Mouse (Mus musculus) kidney, adult 11 months (tissue): Measurements from ENCODE around the gene Tmem207.
A peak's percentile ranks its signal among the peaks of the same experiment; 100 is the strongest.
"Not testable (repeated sequence)": the region's sequence is repeated elsewhere in the genome, so short reads cannot be mapped to it uniquely, and the experiment has no call there.

Experiments
- DNase-seq: peaks from one replicate; pipeline ENCODE4 v3.0.0; 2022

The Tmem207 gene

DNA sequence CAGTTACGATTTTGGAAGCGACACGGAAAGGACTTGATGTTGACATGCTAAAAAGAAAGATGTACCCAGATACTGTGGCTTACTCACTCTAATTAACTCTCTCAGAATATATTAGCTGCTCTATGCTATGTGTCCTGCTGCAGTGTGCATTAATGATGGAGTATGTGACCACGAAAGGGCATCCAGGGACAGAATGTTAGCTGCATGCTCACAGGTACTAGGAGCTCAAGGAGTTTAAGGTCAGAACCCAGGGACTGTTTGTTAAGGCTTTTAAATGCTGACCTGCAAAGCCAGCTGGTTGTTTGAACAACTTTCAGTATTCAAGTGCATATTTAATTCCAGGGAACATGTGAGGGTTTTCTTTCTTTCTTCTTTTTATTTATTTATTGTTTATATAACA, at the start of gene Tmem207:
Gene Tmem207 (minus strand): TSS at position 101 of the 400 bp plus-strand sequence.
- peak; percentile 9 for DNase-seq

DNA sequence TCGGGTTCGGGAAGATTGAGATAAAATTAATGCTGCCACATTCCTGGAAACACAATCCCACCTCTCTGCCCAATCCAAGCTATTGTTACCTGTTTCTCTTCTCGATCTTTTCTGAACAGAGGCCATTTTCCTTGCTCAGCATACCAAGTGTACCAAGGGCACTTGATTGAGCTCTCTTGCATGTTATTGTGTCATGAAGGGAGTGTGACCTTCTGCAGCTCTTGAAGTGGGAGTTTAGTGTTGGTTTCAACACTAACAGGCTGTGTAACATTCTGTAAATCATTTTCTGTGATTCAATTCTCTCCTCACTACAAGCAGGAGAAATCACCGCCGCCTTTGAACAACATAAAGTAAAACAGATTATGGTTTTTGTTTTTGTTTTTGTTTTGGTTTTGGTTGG, 47.6 kb upstream of the Tmem207 start:
- no peak for DNase-seq

DNA sequence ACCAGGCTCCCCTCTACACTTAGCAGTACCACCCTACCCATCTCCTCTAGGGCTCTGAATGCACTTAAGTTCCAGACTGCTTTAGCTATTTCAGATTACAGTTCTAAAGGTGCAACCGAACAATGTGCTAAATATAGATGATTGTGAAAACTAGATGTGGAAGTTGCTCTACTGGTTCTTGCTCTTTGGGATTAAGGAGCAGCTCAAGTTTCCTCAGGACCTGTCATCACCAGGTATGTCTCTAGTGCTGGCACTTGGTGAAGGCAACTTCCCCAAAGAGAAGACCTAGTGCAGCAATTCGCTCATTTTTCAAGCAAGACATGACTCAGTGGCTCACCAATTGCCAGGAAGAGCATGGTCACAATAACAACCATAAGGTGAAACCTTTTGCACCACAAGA, 45.3 kb upstream of the Tmem207 start:
- DNase-seq, result no peak

DNA sequence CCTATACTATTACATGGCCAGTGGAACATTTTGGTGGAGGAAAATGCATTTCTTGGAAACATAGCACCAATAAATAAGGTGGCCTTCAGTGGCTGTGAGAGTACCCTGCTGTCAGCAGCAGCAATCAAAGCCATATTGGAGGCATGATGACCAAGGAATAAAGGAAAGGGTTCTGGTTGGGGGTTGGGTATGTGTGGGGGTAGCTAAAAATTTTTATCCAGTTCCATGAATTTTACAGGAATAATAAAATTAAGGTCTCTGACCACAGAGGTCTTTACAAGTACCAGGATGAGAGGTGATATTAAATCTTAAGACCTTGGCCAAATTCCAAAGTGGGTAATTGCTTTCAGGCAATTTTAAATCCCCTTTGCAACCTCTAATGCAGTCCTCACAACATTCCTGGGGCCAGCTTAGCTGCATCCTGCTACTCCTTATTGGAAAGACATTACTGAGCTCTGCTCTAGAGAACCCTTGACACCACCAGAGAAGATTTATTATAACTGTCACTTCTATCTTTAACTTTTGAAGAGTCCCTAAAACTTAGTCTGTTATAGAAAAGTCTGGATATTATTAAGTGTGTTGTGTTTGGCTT, 42.9 kb upstream of the Tmem207 start:
- DNase-seq, result no peak

DNA sequence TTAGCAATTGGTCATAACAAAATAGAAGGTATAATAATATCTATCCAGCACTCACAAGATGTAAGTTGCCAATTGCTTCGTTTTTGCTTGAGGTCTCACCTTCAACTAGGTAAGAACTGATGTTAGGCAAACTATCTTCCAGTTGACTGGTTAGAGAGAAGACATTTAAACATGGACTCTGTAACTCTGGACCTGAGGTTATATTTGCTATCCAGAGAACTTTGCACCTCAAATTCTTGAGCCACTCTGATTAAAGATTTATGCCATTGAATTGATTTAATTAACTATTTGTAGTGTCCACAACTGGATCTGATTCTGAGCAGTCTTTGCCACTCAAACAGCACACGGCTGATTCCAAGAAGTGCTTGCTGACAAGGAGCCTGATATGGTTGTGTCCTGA, 36.2 kb upstream of the Tmem207 start:
- no peak for DNase-seq

DNA sequence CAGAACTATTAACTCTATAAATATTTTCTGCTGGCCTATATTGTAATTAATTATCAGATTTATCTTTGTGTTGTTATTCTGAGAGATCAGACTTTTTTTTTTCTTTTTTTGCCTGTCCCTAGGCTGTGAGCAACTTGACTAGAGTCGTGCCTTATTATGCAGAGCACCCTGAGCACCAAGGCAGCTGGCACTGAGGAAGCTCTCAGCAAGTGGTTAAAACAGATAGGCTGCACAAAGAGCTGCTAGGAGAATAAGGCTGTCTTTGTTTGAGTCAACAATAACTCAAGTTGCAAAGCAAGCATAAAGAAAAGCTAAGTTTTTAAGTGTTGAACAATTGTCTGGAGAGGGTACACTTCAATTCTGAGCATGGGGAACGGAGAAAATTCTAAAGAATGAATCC, 35.2 kb upstream of the Tmem207 start:
- DNase-seq, result no peak

DNA sequence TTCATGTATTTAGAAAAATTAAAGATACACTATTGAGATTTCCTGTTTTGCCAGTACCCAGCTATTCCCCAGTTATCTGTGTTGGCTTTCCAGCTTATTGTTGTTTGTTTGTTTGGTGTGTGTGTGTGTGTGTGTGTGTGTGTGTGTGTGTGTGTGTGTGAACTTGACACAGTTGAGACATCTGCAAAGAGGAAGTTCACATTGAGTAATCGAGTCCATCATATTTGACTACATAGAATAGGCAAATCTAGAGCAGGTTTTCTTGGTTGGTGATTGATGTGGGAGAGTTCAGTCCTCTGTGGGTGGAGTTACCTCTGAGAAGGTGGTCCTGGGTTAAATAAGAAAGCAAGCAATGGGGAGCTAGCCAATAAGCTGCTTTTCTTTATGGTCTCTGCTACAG, 32.2 kb upstream of the Tmem207 start:
- no peak for DNase-seq

DNA sequence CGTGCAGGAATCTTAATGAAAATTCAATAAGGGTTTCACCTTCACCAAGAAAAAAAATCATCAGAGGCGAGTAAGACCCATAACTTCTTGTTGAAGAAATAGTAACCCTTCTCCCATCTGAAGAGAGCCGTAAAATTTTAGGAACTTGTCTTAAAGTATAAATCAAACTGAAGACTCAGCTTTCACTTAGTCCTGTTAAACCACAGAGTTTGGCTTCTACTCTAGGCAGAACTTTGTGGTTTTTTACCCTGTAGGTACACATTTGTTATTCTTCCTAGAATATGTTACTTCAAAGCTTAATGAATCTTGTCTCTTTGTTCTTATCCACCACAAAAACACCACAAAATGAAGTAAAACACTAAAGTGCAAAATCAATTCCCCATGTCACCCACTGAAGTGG, 25.7 kb upstream of the Tmem207 start:
- DNase-seq, result no peak

DNA sequence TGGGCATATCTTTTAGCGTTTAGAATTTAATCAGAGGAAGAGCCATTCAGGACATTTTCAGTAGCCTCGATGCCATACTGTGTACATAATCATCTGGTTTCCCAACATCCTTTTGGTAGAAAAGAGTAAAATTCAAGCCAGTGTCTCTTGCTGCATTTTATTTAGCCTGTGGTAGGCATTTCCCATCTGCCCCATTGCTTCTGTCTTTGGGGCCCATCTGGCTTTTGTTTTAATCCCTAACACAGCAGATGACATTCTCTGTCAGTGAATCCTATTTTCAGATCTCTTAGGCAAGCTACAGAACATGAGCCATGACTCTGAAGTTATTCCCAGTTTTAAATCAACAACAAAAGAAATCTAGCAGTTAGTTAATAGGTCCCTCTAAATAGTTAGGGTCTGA, 22.7 kb upstream of the Tmem207 start:
- DNase-seq, result no peak

DNA sequence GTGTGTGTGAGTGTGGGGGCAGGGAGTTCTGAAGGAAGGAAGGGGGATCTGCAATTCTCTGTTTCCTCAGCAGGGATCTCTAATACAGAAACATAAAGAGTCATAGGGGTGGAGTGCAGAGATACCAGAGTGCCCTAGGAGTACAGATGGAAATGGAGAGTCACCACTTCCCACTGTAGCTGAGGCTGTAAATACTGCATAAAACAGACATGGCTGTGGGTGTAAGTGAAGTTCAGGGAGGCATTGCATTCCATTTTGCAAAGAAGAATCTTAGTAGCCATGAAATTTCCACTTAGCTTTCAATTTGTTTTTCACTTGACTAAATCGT, 20.3 kb upstream of the Tmem207 start:
- DNase-seq, result no peak

DNA sequence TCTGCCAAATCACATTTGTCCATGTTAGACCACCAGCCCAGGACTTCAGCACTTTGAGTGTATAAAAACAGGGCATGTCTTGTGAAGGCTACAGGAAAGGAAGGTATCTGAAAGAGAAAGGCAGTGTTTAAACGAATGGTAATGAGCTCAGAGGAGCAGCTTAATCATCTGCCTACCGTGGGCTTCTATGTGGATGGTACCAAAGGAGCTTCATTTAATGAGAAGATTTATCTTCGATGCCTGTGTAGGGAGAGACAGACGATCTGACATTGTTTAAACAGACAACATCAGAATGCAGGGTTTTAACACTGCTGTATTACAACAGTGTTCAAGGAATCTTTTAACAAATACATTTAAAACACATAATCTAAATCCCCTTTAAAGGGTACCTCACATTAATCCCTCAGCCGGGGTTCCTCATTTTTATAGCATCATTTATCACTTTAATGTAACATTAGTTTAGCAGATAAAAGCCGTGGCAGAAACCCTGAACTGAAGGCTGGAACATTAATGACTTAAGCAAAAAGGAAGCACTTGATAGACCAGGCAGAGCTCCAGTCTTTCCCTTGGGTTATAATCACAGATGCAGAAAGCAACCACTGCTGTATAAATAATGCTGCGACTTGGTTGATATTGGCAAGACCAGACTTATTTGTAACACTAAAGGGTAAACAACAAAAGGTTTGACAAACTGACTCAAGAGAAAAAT, 19.8 kb upstream of the Tmem207 start:
- DNase-seq, result no peak

DNA sequence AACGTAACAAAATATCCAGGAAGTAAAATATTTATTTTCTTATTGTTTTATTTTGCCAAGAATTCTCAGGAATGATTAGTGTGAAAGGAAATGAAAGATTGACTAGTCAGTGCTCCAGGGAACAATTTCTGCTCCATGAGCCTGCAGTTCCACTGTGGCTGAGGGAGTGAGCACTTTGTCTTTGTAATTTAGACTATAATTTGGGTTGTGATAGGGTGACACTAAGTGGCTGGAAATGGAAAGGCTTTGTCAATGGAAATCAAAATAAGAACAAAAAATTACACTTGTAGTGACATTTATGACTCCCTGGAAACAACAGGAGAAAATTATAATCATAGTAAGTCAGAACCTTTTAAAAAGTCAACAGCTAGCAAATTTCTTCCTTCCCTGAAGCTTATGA, 5.7 kb upstream of the Tmem207 start:
- DNase-seq, result no peak

DNA sequence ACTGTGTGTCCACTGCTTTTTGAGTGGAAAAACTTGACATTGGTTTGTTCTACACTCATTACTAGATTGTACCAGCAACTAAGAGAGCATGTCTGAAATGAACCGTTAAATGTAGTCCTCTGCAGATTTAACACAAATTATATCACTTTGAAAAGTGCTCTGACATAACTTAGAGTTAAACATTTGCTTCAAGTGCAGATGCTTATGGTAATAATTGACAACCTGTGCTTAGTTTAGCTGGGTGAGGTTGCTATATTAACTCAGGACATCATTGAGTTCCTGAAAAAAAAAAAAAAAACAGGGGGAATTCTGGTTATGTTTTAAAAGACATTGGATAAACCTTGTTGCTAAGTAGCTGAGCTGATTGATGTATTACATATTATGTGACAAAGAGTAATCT, 3.9 kb upstream of the Tmem207 start:
- DNase-seq, result no peak

DNA sequence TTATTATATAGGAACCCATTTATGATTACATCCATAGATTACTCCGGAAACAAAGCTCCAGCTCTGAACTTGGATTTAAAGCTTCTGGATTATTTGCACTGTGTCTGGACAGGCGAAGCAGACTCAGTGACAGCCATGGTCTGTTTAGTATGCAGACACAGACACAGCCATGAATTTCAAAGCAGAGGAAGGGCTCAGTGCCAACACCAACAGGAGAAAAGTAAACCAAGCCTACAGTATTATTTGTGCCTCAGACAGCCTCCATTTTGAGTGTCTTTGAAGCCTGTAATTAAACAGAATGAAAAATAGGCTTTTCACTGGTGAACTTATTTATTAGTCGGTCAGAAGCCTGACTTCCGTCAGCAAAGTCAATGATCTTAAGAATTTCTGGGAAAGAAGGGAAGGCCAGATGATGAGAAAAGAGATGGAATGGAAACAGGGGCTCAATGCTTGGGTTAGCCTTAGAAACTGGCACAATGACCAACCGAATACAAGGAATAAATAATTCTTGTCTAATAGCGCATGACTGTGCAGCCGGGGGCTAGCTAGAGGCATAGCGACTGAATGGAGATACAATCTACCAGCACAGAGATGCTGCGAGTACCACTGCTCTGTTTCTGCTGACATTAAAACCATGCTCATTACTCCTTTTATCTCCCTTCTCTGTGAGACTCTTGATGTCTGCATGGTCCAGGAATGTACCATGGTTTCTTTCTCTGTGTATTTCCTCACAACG, 1.5 kb upstream of the Tmem207 start:
- peak; percentile 30 for DNase-seq

DNA sequence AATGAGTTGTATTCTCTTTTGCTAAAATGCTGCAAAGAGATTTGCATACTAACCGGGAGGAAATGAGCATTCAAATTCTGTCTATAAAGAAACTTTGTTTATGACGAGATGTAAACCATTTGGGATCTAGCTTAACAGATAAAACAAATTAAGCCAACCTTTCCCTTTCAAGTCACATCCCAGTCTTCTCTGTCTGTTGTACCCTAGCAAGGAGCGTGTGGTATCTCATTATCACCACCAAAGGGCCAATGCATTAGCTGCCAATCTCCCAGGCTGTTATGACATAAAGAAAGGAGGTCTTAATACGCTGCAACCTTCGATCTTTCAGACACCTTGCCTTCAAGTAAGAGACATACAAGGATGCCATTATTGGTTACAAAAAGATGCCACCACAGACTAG, 737 bp downstream of the Tmem207 start:
- no peak for DNase-seq

DNA sequence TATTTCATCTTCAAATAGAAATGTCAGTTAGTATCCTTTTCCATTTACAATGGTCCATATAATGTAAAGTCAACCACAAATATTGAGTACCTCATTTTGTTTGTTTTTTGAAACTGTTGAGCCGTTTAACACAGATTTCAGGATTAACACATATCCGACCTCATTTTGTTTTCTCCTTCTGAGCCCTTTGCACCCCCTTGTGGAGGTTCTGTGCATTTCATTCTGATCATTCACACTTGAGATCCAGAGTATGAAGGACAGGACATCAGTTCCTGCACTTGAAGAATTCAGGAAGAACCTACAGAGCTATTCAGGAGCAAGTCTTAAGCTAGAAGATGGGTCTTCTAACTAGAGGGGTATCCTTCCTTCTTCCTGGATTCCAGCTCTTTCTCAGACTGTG, 7.0 kb downstream of the Tmem207 start:
- DNase-seq, result peak; percentile 15

DNA sequence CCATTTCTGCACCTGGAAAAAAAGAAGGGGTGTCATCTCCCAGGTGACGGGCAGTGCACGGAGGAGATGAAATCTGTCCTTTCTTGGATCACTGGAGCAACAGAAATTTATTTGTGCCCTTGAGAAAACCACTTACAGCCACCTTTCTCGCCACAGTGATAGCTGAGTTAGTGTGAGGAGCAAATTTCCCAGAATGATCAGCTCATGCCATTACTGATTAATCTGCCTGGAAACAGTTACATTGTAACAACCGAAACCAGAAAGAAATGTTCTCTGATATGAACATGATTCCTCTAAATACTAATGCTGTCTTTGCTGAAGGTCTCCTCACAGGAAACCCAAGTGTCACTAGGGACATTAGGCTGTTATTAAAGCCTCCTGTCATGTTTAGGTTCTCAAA, 21.6 kb downstream of the Tmem207 start:
- DNase-seq, result peak; percentile 7

DNA sequence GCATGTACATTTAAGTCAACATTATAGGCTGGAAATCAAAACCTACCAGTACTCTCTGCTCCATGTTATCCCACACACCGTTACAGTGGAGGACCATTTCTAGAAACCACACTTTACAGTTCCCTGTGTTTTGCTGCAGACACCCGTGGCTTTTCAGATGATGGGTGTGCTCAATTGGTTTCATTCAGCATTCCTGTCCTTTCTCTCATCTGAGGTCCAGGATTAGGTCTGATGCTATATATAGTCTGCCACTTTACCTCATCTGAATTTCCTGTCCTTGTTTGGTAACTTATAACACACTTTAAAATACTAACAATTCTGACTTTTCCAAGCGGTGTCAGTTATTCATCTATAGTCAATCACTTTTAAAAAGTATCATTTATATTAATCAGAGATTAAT, 25.8 kb downstream of the Tmem207 start:
- DNase-seq, result no peak

DNA sequence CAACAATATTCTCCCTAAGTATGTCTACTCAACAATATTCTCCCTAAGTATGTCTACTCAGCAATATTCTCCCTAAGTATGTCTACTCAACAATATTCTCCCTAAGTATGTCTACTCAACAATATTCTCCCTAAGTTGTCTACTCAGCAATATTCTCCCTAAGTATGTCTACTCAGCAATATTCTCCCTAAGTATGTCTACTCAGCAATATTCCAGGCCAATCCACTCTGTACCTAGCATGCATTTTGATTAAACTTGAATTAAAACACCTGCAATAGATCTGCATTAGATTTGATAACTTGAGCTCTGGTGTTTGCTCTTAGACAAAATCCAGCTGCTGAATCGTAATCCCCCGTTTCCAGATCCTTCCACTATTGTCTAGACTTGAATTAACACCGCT, 26.9 kb downstream of the Tmem207 start:
- DNase-seq, result not testable (repeated sequence)

DNA sequence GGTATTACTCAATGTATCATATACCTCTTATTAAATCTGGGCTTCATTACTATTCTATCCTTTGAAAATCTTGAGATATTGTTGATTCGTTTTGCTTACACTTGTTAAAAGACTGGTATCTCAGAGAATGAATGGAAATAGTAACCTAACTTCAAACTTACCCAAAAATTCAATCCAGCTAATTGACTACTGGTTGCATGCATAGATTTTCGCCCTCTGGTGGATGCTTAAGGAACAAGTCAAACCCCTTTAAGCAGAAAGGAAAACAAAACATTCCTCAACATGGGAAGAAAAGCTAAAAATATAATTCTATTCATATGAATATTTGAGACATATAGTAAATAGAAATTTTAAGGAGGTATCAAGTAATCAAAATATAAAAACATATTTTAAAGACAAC, 30.8 kb downstream of the Tmem207 start:
- DNase-seq, result no peak

DNA sequence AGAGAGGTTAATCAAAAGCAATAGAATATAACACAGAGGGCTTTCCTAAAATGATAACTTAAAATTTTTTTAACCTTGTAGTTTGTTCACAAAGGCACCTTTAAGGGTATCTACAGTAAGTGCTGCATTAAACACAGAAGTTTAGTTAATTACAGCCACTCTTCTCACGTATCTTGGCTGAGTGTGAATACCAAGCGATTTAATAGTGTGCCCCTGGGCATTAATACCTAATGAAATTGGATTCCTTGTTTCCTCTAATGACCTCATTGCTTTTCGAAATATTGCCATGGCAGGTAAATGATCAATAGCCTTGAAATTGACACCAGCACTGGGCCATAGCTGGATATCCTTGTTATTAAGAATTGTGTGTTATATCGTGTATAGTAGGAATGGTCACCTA, 55.3 kb downstream of the Tmem207 start:
- DNase-seq, result no peak

DNA sequence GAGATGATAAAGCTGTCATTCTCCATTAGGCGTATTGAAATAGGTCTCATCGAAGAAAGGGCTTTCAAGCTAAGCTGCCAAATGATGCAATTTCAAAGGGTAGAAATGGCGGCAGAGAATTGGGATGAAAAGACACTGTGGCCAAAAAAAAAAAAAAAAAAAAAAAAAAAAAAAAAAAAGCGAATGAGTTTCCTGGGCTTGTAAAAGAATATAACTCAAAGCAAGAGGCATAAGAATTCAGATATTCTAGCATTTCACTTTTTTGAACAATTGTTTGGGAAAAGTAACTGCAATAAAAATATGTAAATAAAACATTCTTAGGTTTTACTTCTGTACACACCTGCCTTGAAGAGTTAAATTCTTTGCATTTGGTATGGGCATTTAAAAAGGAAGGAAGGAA, 60.0 kb downstream of the Tmem207 start:
- DNase-seq, result no peak

DNA sequence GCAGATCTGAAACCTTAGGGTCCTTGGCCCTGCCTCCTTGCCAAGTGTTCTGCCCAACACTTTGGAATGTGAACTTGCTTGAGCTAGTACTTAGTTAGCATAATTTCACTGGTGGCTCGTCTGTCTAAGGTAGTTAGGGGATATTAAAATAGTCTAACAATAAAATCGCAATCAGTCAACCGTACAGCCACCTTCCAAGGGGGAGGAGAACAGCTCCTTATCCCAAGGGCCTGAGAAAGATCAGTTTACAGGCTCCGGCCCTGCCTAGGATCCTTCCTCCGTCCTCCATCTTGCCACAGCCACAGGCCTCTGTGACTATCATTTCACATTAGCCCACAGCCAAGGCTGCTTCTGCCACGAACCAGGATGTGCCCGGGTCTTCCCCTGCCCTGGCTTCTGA, 63.7 kb downstream of the Tmem207 start, which contains the start of gene Cldn16:
Gene Cldn16 (plus strand): TSS at position 301 of the 400 bp plus-strand sequence.
- peak; percentile 8 for DNase-seq

DNA sequence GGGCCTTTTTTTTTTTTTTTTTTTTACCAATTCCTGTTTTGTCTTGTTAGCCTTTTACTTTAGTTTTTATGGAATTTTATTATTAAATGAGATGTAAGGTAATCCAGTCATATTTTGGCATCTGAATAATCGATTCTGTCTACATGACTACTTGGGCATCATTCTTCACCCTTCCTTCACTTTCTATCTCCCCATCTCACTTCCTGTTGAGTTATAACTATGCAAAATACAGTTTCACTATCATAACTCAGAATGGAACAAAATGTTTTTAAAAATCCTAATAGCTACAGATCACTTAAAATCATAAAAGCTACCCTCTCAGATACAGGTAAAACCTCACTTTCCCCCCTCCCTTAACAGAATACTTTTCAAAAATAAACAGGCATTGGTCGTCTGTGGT, 70.4 kb downstream of the Tmem207 start:
- no peak for DNase-seq

DNA sequence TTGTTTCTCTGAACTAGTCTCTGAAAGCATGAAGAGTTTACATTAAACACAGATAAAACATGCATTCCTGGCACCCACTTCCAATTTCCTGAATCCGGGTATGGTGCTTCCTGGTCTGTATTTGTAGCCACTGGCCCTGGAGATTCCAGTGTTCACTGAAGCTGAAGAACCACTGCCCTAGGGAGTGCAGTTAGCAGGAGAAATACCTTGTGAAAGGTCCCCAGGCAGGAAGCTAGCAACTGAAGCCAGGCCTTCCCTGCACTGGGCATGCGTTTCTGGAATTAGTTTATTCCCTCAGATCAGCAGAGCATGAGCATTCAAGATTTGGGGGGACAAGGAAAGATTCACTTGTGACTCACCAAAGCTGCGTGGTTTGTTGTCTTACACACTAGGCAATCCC, 72.4 kb downstream of the Tmem207 start:
- DNase-seq, result peak; percentile 20
